Mouse (Mus musculus): ENCODE results near the gene Unc5b.
"Not testable (repeated sequence)": the region's sequence is repeated elsewhere in the genome, so short reads cannot be mapped to it uniquely, and the experiment has no call there.

The Unc5b gene

DNA sequence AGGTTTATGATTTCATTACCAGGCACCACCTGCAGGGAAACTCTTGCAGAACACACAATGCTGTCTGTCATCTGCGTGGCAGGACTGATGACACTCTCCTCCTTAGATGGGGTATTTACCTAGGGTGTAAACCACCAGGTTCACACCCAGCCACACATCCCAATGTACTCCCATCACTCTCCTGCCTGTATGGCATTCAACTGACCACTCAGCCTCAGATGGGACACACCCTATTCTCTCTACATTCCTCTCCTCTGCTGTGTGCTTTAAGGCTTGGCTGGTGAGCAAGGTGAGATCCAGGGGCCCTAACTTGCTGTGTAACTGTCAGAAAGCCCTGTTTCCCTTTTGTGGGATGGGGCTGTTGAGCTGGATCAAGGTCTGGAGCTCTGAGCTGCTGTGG is 69.3 kb downstream of the Unc5b start:
- no peak for ATAC-seq (ENCODE audit: insufficient number of reproducible peaks, low FRiP score, low TSS enrichment)

DNA sequence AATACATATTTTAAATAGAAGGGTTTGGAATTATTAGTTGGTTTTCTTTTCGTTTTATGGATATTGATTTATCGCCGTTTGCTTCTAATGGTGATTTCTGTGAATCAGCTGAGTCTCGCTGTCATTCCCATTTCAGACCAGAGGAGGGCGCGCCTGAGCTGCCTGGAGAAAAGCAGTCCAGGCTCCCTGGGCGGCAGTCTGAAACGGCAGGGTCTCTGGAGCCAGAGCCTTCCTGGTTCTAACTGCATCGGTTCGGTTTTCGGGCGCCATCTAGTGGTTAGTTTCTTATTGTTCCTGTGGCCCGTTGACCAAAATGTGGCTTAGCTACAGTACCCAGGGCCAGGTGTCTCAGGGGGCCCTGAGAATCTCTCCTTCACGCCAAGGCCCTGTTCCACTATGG is 71.0 kb downstream of the Unc5b start:
- ATAC-seq (ENCODE audit: insufficient number of reproducible peaks, low FRiP score, low TSS enrichment), result peak; percentile 88

DNA sequence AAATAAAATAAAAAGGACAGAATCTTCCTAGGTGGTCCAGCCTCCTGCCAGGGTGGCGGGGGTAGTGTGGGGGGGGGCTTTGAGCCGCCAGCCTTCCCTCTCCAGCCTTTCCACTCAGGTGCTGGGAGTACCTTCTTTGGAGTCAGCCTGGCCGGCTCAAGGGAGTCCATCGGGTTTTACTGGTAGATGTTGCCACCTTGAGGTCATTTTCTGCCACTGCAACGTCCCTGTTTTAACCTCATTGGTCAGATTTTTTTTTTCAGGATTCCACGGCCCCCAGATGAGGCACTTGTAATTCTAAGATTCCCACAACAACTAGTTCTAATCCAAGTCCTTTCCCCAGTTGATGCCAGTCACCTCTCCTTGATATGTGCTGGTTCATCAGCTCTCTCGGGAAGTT is 74.4 kb downstream of the Unc5b start:
- no peak for ATAC-seq (ENCODE audit: insufficient number of reproducible peaks, low FRiP score, low TSS enrichment)

DNA sequence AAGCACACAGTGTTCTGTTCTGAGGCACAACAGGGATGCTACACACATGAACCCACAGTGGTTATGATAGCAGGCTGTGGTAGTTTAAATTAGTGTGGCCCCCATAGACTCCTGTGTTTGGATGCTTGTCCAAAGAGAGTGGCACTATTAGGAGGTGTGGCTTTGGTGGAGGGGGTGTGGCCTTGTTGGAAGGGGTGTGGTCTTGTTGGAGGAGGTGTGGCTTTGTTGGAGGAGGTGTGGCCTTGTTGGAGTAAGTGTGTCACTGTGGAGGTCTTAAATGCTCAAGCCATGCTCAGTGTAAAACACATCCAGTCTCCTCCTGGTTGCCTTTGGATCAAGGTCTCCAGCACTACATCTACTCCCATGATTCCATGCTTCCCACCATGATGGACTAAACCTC is 75.2 kb downstream of the Unc5b start:
- no peak for ATAC-seq (ENCODE audit: insufficient number of reproducible peaks, low FRiP score, low TSS enrichment)

DNA sequence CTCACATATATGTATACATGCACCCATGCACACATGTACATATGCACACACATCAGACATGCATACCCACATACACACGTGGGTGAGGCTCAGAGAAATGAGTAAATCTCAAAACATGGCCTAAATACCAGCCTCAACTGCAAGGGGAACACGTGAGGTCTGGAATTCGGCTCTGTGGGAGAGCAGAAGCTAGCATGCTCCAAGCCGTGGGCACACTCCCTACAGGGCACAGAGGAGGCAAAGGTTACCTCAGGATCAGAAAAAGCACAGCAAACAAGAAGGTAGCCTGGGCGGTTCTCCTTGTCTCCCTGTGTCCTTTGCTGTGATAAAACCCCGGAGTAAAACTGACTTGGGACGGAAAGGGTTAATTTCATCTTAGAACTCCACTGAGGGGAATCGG is 77.4 kb downstream of the Unc5b start:
- no peak for ATAC-seq (ENCODE audit: insufficient number of reproducible peaks, low FRiP score, low TSS enrichment)

DNA sequence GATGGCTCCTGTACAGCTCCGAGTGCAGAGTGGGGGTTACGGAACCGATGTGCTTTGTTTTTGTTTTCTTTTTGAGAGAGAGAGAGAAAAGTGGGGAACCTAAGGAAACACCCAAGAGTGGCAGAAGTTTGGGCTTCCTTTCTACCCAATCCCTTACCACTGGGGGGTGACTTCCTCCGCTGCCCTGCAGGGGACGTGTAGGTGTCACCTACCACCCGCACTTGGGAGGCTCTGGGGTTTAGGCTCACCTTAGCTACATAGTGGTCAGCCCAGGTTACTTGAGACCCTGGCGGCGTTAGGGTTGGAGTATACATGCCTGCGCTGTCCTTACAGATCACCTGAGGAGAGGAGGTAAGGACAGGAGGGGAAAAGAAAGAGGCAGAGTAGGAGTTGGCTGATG is 78.1 kb downstream of the Unc5b start:
- no peak for ATAC-seq (ENCODE audit: insufficient number of reproducible peaks, low FRiP score, low TSS enrichment)

DNA sequence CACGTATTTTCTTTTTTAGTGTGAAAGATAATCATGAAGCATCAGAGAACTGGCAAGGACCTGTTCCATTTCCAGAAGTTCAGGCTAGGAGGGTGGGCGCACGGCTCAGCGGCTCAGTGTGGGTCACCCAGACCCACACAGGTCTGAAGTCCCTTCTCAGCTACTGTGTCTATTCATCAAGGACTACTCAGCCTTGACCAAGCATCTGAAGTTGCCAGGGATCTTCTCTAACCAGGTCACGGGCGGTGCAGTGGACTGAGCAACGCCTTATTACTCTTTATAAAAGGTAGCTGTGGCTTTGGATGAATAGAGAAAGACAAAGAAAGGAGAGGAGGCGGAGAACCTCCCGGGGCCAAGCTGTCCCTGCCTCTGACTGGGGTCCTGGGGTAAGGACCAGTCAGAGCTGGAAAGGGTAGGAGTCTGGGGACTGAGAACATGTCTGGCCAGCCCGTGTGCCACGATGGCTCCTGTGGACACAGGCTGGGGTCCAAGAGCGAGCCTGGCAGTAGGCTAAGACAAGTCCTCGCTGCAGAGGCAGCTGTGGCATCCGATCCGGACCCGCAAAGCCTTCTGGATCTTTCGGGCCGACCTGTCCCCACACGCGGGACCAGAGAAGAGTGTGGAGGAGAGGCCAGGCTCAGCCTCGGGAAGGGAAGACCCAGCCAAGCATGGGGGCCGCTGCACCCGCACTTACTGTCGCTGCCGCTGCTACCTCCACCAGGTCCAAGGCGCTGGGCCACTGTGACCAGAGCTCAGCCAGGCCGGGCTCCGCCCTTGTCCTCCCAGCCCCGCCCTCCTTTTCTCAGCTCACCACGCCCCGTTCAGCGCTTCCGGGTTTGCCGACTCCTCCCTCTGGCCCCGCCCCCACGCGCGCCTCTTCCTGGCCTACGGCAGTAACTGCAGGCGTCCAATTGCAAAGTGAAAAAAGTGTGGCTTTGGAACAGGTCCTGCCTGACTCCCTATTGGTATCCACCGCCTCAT is 79.1 kb downstream of the Unc5b start, which contains the start of gene Slc29a3:
Gene Slc29a3, minus strand, starts transcription at position 755 of the 981 bp plus-strand sequence.
- peak; percentile 92 for ATAC-seq (ENCODE audit: insufficient number of reproducible peaks, low FRiP score, low TSS enrichment)

DNA sequence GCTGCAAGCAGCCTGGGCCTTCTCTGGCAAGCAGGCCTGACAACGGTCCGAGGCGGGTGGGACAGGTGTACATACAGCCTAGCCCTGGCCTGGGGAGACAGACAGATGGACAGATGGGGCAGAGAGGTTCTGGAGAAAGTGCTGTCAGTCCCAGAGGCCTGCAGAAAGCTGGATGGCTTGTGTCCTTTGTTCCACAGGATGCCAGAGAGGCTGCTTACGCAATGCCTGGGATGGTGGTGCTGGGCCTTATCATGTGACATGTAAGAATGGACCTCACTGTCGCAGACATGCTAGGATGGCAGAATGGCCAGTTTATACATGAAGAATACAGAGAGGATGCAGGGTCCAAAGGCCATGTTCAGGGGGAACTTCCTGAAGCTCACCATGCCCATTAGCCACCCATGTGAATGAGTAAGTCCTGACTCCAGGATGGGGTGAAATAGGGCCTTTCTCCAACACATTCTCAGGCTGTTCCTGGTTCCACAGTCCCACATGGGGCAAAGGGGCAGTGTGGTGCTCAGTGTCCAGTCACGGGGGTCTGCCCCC is 83.6 kb downstream of the Unc5b start:
- no peak for ATAC-seq (ENCODE audit: insufficient number of reproducible peaks, low FRiP score, low TSS enrichment)

DNA sequence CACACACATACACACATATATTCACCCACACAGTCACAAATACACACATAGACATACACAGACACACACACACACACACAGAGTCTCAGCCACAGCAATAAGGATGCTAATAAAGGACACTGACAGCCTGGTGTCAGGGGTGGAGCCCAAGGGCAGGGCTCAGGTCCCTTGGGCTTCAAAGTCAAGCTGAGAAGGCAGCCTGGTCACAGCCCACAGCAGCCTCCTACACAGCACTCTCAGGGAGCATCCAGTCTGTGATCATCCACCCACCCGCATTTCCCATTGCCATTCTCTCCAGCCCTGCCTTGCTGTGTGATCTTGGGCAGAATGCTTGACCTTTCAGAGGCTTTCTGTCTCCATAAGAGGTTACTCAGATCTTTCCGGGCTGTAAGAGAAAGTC is 84.9 kb downstream of the Unc5b start:
- ATAC-seq (ENCODE audit: insufficient number of reproducible peaks, low FRiP score, low TSS enrichment), result no peak

DNA sequence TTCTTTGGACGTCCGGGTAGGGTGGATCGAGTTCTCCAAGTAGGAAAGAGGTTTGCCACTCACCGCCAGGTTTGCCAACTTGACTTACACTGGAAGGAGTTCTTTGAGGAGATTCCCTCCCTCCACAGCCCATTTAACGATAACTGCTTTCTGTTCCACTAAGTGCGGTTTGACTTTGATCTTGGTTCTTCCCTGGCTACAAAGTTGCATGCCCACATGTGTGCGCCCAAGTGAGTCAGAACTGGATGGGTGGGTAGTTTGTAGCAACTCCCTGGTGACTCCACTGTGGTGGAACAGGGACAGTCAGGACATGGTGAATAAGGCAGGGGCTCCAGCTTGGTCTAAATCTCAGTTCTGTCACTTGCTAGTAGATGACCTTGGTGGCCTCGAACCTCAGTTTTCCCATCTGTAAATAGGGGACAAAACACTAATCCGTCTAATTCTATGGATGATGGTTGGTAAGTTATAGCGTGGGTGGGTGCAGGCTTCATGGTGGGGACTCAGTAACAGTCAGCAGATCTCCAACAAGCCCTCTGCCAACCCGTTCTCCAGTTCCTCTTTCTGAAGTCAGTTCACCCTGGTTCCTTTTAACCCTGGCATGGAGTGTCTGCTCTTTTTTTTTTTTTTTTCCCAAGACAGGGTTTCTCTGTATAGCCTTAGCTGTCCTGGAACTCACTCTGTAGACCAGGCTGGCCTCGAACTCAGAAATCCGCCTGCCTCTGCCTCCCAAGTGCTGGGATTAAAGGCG is 86.7 kb downstream of the Unc5b start:
- ATAC-seq (ENCODE audit: insufficient number of reproducible peaks, low FRiP score, low TSS enrichment), result no peak

DNA sequence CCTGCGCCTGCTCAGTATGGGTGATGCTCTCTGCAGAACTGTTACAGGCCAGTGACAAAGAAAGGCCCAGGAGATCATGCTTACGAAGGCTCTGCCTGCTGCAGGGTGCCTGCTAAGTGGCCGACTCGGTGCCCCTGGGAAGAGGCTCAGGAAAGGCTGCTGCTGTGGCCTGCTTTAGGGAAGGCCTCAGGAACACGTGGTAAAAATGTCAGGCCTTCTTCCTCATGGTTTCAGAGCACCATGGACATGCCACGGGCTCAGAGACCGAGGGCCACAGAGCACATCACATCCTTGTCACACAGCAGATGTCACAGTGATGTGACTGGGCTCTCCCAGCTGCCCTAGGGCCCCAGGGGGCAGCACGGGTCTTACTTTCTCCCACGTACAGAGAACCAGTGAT is 87.7 kb downstream of the Unc5b start:
- ATAC-seq (ENCODE audit: insufficient number of reproducible peaks, low FRiP score, low TSS enrichment), result no peak

DNA sequence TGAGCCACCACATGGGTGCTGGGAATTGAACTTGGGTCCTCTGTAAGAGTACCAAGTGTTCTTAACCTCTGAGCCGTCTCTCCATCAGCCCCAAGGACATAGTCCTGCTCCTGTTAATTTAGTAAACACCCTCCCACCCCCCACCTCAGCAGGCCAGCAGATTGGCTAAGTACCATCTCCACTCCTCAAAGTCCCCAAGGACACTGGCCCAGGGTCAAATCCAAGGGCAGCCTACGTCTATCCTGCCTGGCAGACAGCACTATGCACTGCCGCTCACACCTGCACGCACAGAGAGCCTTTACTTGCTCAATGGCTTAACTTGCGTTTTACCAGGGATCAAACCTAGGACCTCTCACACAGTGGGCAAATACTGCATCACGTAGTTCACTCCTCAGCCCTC is 88.4 kb downstream of the Unc5b start:
- ATAC-seq (ENCODE audit: insufficient number of reproducible peaks, low FRiP score, low TSS enrichment), result no peak

DNA sequence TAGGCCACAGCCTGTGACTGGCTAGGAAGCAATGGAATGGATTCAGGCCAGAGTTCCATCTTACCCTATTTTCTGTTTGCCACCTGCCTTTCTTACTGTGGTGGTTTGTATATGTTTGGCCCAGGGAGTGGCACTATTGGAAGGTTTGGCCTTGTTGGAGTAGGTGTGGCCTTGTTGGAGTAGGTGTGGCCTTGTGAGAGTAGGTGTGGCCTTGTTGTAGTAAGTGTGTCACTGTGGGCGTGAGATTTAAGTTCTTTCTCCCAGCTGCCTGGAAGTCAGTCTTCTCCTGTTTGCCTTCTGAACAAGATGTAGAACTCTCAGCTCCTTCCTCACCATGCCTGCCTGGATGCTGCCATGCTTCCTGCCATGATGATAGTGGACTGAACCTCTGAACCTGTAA is 89.1 kb downstream of the Unc5b start:
- not testable (repeated sequence) for ATAC-seq (ENCODE audit: insufficient number of reproducible peaks, low FRiP score, low TSS enrichment)

DNA sequence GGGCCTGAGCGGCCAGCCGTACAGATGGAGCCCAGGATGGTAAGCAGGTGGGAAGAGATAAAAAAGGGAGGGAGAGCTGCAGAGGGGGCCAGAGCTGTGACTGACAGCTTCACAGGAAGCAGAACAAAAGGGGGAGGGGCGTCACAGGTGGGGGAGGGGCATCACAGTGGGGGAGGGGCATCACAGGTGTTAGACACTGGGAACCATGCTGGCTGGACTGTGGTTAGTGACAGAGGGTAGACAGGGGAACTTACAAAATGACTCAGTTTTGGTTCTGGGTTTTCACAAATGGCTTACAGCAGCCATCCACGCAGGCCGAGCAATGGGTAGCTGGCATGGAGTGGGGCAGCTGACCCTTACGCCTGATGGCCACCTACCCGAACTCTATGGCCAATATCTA is 89.9 kb downstream of the Unc5b start:
- no peak for ATAC-seq (ENCODE audit: insufficient number of reproducible peaks, low FRiP score, low TSS enrichment)

DNA sequence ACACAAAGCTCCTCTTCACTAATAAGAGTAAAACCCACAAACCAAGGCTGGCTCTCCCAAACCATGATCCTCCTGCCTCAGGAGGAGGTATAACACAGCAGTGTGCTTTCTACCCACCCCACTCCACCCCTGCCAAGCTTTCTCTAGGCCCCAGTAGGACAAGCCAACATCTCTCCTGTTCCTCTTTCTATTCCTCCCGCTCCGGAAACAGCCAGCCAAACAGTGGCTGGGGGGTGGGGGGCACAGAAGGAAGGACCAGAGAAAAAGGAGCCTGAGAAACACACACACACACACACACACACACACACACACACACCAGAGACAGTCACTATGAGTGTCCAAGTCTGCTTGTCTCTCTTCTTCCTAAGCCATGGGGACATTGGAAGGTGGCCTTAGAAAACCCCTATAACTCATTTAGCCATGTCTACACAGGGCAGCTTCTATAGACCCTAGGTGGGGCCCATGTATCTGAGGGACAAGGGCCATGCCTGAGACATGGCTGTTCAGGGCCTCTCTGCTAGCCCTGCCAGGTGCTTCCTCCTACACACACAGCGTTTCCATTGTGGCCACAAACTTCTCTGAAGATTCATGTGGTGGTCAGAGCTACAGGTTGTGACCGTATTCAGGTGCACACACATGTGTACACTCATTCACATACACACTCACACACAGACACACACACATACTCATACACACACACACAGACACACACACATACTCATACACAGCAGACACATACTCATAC is 91.6 kb downstream of the Unc5b start:
- no peak for ATAC-seq (ENCODE audit: insufficient number of reproducible peaks, low FRiP score, low TSS enrichment)

DNA sequence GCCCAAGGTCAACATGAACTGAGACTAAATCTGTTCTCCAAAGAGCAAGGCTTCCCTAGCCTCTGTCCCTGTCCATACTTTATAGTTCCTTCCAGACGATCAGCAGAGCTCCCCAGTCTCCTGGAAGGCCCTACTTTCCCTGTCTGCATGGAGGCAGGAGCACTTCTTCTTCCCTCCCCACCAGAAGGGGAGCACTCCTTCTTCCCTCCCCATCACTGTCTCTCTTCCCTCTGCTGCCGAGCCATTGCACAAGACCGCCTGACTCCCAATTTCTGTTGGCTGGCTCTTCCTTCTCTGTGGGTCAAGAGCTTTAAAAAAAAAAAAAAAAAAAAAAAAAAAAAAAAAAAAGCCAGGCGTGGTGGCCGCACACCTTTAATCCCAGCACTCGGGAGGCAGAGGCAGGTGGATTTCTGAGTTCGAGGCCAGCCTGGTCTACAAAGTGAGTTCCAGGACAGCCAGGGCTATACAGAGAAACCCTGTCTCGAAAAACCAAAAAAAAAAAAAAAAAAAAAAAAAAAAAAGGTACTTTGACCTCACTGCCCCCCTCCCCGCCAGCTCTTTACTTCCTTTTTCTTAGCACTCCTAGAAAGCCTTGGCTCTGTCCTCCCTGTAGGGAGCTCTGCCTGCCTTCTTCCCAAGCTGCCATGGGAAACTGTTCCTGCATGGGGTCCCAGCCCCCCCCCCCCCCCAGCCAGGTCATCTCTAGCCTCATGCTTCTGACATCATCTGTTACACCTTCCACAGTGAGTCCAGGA is 93.3 kb downstream of the Unc5b start:
- ATAC-seq (ENCODE audit: insufficient number of reproducible peaks, low FRiP score, low TSS enrichment), result no peak

DNA sequence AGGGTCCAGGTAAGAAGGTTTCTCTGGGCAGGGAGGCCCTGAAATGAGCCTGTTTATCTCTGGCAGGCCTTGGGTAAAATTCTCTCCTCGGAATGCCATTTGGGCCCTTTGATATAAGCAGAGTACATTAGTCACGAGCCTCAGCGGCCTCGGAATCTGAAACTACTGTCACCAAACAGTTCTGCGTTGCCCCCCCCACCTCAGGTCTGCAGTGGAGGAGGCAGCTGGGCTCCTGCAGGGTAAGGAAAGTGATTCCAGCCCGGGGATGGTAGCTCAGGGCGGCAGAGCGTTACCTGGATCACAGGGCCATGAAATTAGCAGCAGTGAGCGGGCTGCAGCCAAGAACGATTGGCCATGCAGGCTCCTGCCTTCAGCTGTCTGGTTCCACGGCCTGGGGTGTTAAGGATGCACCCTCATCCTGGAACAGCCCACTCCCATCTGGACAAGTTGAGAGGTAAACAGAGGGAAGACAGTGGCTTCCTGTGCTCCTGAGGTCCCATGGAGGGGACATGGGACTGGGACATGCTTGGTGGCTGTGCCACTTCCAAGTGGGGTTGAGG is 94.1 kb downstream of the Unc5b start:
- ATAC-seq (ENCODE audit: insufficient number of reproducible peaks, low FRiP score, low TSS enrichment), result no peak

DNA sequence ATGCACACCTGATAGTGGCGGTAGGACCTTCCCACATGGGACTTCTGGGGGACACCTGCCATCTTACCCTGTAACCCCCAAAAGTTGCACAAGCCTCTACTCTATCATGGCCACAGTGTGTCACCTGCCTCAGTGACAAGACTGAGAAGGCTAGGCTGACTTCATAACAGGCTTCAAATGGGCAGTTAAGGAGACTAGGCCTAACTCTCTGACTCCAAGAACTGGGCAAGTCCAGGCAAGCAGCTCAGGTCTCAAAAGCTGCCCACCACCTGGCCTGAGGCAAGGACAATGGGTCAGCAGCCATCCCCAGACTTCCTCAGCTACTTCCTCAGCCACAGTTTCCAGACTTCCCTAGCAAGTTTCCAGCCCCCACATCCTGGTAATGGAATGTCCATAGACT is 95.6 kb downstream of the Unc5b start:
- ATAC-seq (ENCODE audit: insufficient number of reproducible peaks, low FRiP score, low TSS enrichment), result no peak

DNA sequence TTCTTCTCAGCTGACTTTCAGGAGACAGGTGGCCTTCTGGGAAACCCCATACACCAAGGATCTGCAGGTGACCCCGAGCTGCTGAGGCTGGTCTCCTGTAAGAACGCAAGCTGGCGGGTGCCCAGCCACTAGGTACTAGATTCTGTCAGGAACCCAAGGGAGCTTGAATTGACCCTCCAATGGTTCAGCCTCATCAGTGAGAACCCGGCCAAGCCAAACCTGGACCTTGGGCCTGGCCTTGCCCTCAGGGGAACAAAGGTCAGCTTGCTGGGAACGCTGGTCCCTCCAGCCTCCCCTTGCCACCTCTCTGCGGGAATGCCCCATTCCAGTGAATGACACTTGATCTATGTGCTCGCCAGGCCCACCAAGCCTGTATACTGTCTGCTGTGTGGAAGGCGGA is 97.9 kb downstream of the Unc5b start:
- ATAC-seq (ENCODE audit: insufficient number of reproducible peaks, low FRiP score, low TSS enrichment), result no peak

Measured in cerebellum, adult (tissue).